12 mouse cellular contexts compared by ENCODE assay signal in the genomic region with DNA sequence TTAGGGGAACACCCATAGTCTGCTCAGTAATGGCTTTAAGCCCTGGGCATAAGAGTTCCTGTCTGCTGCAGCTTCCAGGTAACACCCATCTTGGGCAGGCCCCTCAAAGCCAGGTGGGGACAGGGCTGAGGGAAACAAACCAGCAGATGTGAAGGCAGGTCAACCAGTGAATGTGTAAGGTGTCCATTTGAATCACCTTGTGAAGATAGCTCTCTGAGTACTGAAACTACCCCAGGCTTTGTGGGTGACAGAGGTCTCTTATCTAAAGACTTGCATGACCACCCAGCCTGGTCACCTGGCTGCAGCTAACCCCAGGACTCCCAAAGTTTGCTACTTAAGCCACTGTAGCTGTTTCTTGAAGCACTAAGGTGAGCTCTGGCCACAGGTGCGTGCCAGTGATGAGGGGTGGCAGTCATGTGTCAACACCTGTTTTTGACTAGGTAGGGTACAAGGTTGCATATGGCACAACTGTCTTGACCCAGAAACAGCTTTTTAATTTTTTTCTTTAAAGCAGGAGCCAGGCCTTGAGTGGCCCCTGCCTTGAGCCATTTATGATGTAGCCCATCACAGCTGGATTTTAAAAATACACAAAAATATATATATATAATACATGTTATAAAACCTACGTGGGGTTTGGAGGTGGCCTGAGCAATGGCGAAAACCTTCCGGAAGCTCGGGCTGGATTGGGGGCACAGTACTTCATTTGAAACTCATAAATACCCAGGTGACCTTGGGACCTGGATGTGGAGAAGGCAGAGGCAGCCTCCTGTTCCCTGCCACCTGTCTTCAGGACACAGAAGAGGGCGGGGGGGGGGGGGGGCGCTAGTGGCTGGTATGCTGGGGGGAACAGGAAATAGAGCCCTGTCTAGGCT. TPM values are rescaled to one million over a fixed set of nuclear protein-coding genes. Genes with fewer than 3 reads are reported as not detected.
A peak's percentile ranks its signal among the peaks of the same experiment; 100 is the strongest.
DNase-seq lines count a peak whose midpoint lies in the region; ATAC-seq and TF ChIP-seq lines count a peak whose summit lies in the region.
"Had no signal": no experiment of that assay in that cellular context is flagged by ENCODE, and none has a peak within 500 bp of the region (broad histone marks: within the 10 kb centered on the region; RNA-seq: fewer than 3 reads in every experiment).

No protein-coding gene starts in this region.

- H3K27ac ChIP-seq in kidney, embryonic 15.5 days = peak overlapping the region; percentile 71
- H3K27ac ChIP-seq in embryonic facial prominence, embryonic 10.5 days (replicated peaks) = 0 out of 2 replicates have a peak overlapping the region, but pooled peaks have one; percentile 5
- peak overlapping the region; percentile 13; the same call in 1 of the 2 replicates for H3K27ac ChIP-seq in liver, postnatal 0 days (ENCODE audit: low read depth)

- 0 out of 2 replicates have a peak overlapping the region, but pooled peaks have one; percentile 91 for H3K4me2 ChIP-seq in kidney, embryonic 15.5 days
- H3K4me2 ChIP-seq in liver, postnatal 0 days (ENCODE audit: low read depth, low read length) = no peak overlapping the region

- H3K36me3 ChIP-seq in kidney, embryonic 15.5 days = peaks cover 67% of the 10 kb centered on the region
- peaks cover 79% of the 10 kb centered on the region for H3K36me3 ChIP-seq in embryonic facial prominence, embryonic 10.5 days (replicated peaks)
- H3K36me3 ChIP-seq in liver, postnatal 0 days (replicated peaks; ENCODE audit: insufficient read depth, low read length) = peaks cover 18% of the 10 kb centered on the region

- H3K9ac ChIP-seq in kidney, embryonic 15.5 days = 0 out of 2 replicates have a peak overlapping the region, but pooled peaks have one; percentile 5
- no peak overlapping the region for H3K9ac ChIP-seq in liver, postnatal 0 days (replicated peaks)

- 0 out of 2 replicates have a peak overlapping the region, but pooled peaks have one; percentile 91 for H3K4me3 ChIP-seq in kidney, embryonic 15.5 days (replicated peaks)
- peak overlapping the region; percentile 83 for H3K4me3 ChIP-seq in embryonic facial prominence, embryonic 10.5 days
- no peak overlapping the region for H3K4me3 ChIP-seq in liver, postnatal 0 days (ENCODE audit: low read depth, low read length)

- no peaks in the 10 kb centered on the region for H3K27me3 ChIP-seq in kidney, embryonic 15.5 days
- H3K27me3 ChIP-seq in embryonic facial prominence, embryonic 10.5 days (replicated peaks; ENCODE audit: low read depth, poor library complexity, severe bottlenecking) = no peaks in the 10 kb centered on the region
- no peaks in the 10 kb centered on the region for H3K27me3 ChIP-seq in liver, postnatal 0 days (ENCODE audit: insufficient read depth, low read length)

- H3K4me1 ChIP-seq in kidney, embryonic 15.5 days = peaks cover 69% of the 10 kb centered on the region
- H3K4me1 ChIP-seq in embryonic facial prominence, embryonic 10.5 days = peaks cover 76% of the 10 kb centered on the region
- peaks cover 18% of the 10 kb centered on the region for H3K4me1 ChIP-seq in liver, postnatal 0 days (ENCODE audit: insufficient read depth)

- no peak for ATAC-seq in kidney, embryonic 15.5 days (replicated peaks; ENCODE audit: low FRiP score)
- ATAC-seq in liver, postnatal 0 days = no peak
- ATAC-seq in erythroid progenitor cell, adult 5-6 weeks (replicated peaks; ENCODE audit: low FRiP score, poor library complexity, severe bottlenecking) = no peak
- ATAC-seq: midbrain, embryonic 16.5 days had no signal

- no peak for TF ChIP-seq CTCF in liver, postnatal 0 days (IDR thresholded peaks at IDR 0.05; ENCODE audit: low read depth)

- no peaks in the 10 kb centered on the region for H3K9me3 ChIP-seq in kidney, embryonic 15.5 days (replicated peaks)
- no peaks in the 10 kb centered on the region for H3K9me3 ChIP-seq in embryonic facial prominence, embryonic 10.5 days
- H3K9me3 ChIP-seq in liver, postnatal 0 days (ENCODE audit: low read length) = no peaks in the 10 kb centered on the region

- DNase-seq in kidney, postnatal 36 days = no peak
- peak; percentile 65 for DNase-seq in ES-CJ7 (ENCODE audit: low read depth, low spot score)
- DNase-seq in embryonic facial prominence, embryonic 10.5 days (ENCODE audit: low spot score) = peak; percentile 42
- DNase-seq in liver, postnatal 0 days = no peak
- DNase-seq in gastrocnemius, postnatal 25 days = no peak
- DNase-seq: adrenal gland, adult 2 months; gastrocnemius, postnatal 36 days; kidney, postnatal 10 days; right cerebral cortex, adult 18-20 months had no signal

- WGBS in kidney, embryonic 15.5 days = 43% methylated on average over 5 of the region's 7 CpGs
- WGBS in embryonic facial prominence, embryonic 10.5 days = 31% methylated on average over 7 of the region's 7 CpGs
- 50% methylated on average over 5 of the region's 7 CpGs for WGBS in liver, postnatal 0 days (ENCODE audit: insufficient replicate concordance)

- TF ChIP-seq EP300 in liver, postnatal 0 days (IDR thresholded peaks at IDR 0.05; ENCODE audit: low read depth) = no peak

RNA-seq across cellular contexts. Expression of a gene that starts 3.2 kb away (rescaled TPM):
- 643 and 689 TPM in 2 replicates for polyA plus RNA-seq in kidney, embryonic 15.5 days (2015; fragmentation: Nextera tagmentation; extraction: Ambion mirVana)
- 539 and 546 TPM in 2 replicates for polyA plus RNA-seq in embryonic facial prominence, embryonic 10.5 days (2016; fragmentation: Nextera tagmentation; extraction: Ambion mirVana)
- polyA plus RNA-seq in liver, postnatal 0 days (2015; fragmentation: Nextera tagmentation; extraction: Ambion mirVana) = 296 and 311 TPM in 2 replicates
- 515 and 750 TPM in 2 replicates for total RNA-seq in erythroid progenitor cell, adult 5-6 weeks (2015; ENCODE audit: low replicate concordance)
- 184 and 203 TPM in 2 replicates for total RNA-seq in erythroid progenitor cell, adult 5-6 weeks (2017; ENCODE audit: low replicate concordance)
- total RNA-seq in gastrocnemius, postnatal 25 days (2021) = 100 to 1,000 TPM; 364 to 390 TPM

RNA-seq across cellular contexts. Expression of a gene that starts 18.2 kb away (rescaled TPM):
- 28.4 and 33.7 TPM in 2 replicates for polyA plus RNA-seq in kidney, embryonic 15.5 days (2015; fragmentation: Nextera tagmentation; extraction: Ambion mirVana)
- polyA plus RNA-seq in embryonic facial prominence, embryonic 10.5 days (2016; fragmentation: Nextera tagmentation; extraction: Ambion mirVana) = 28.4 and 30.9 TPM in 2 replicates
- 6.7 and 7.1 TPM in 2 replicates for polyA plus RNA-seq in liver, postnatal 0 days (2015; fragmentation: Nextera tagmentation; extraction: Ambion mirVana)
- 9.7 and 10.5 TPM in 2 replicates for total RNA-seq in erythroid progenitor cell, adult 5-6 weeks (2015; ENCODE audit: low replicate concordance)
- 0.76 and 9.8 TPM in 2 replicates for total RNA-seq in erythroid progenitor cell, adult 5-6 weeks (2017; ENCODE audit: low replicate concordance)
- 10 to 100 TPM in 1 of 2 experiments, 1 to 10 TPM in 1; 9.2 to 11.6 TPM for total RNA-seq in gastrocnemius, postnatal 25 days (2021)

RNA-seq across cellular contexts. Expression of a gene that starts 19.1 kb away (rescaled TPM):
- 9.8 and 11.0 TPM in 2 replicates for polyA plus RNA-seq in kidney, embryonic 15.5 days (2015; fragmentation: Nextera tagmentation; extraction: Ambion mirVana)
- polyA plus RNA-seq in embryonic facial prominence, embryonic 10.5 days (2016; fragmentation: Nextera tagmentation; extraction: Ambion mirVana) = 8.4 and 9.2 TPM in 2 replicates
- 0.79 and 1.2 TPM in 2 replicates for polyA plus RNA-seq in liver, postnatal 0 days (2015; fragmentation: Nextera tagmentation; extraction: Ambion mirVana)
- total RNA-seq in erythroid progenitor cell, adult 5-6 weeks (2015; ENCODE audit: low replicate concordance) = not detected in 2 replicates
- not detected in 2 replicates for total RNA-seq in erythroid progenitor cell, adult 5-6 weeks (2017; ENCODE audit: low replicate concordance)
- 1 to 10 TPM; 6.9 to 8.8 TPM for total RNA-seq in gastrocnemius, postnatal 25 days (2021)

RNA-seq across cellular contexts. Expression of a gene that starts 33.5 kb away (rescaled TPM):
- 5.6 and 6.4 TPM in 2 replicates for polyA plus RNA-seq in kidney, embryonic 15.5 days (2015; fragmentation: Nextera tagmentation; extraction: Ambion mirVana)
- 3.4 and 4.9 TPM in 2 replicates for polyA plus RNA-seq in embryonic facial prominence, embryonic 10.5 days (2016; fragmentation: Nextera tagmentation; extraction: Ambion mirVana)
- 0.18 and 0.33 TPM in 2 replicates for polyA plus RNA-seq in liver, postnatal 0 days (2015; fragmentation: Nextera tagmentation; extraction: Ambion mirVana)
- total RNA-seq in erythroid progenitor cell, adult 5-6 weeks (2015; ENCODE audit: low replicate concordance) = not detected in 2 replicates
- not detected in 2 replicates for total RNA-seq in erythroid progenitor cell, adult 5-6 weeks (2017; ENCODE audit: low replicate concordance)
- not detected for total RNA-seq in gastrocnemius, postnatal 25 days (2021)
- total RNA-seq: adrenal gland, adult 2 months; gastrocnemius, postnatal 36 days had no signal

Comparison
In these comparisons a context has a peak if more than half of its experiments do, and no peak if none do; other contexts are left out.
1. H3K27ac ChIP-seq: peak in every context shown above with its lines; median percentile 71 in kidney, embryonic 15.5 days; 13 in liver, postnatal 0 days; 5 in embryonic facial prominence, embryonic 10.5 days.
2. DNase-seq: peak in ES-CJ7 (single experiment) and embryonic facial prominence, embryonic 10.5 days (single experiment); none in kidney, postnatal 36 days (0 of 2), liver, postnatal 0 days (single experiment) and gastrocnemius, postnatal 25 days (single experiment).